Mouse (Mus musculus) small intestine, adult 2 months (tissue): ENCODE measurements around the gene Tnfrsf4.

Experiments
- CTCF ChIP-seq: fragments of 200-500 bp; IDR thresholded peaks from 2 replicates; pipeline ENCODE4 v1.5.1; 2012; ENCODE audit warnings: low read depth, mild to moderate bottlenecking, control low read depth, inconsistent platforms, low read length, moderate library complexity, mixed read lengths; ENCODE audit not compliant: insufficient replicate concordance, insufficient read length; ENCODE audit errors: extremely low read depth
- POLR2A ChIP-seq: fragments of 200-500 bp; IDR thresholded peaks from 2 replicates; pipeline ENCODE4 v1.6.1; 2012; ENCODE audit warnings: low read depth, mild to moderate bottlenecking, control low read depth, inconsistent platforms, low read length, moderate library complexity

- TF ChIP-seq CTCF: no peak
- no peak for TF ChIP-seq POLR2A
Measured at GRCm38 (mm10) chr4:156008369-156008768, 5.3 kb upstream of the Tnfrsf4 start.
